Mouse (Mus musculus): ENCODE data around the gene Hspb1. TPM values are rescaled to one million over a fixed set of nuclear protein-coding genes. Genes with fewer than 3 reads are reported as not detected.

The Hspb1 gene
- polyA plus RNA-seq, 1 experiment from 2014 or later = 59.6 TPM

GRCm38 (mm10) chr5:135867637-135868593 is 19.8 kb upstream of the Hspb1 start:
- H3K36me3 ChIP-seq = no peaks in the 10 kb centered on the region
- peaks cover 95% of the 10 kb centered on the region for H3K27me3 ChIP-seq
- H3K9ac ChIP-seq (replicated peaks) = peak overlapping the region; percentile 67
- H3K4me2 ChIP-seq = peak overlapping the region; percentile 90
- no peak for ATAC-seq (ENCODE audit: insufficient number of reproducible peaks, insufficient read depth, low FRiP score, low TSS enrichment, low read depth)
- under 1% methylated on average over 86 of the region's 89 CpGs for WGBS
- peak overlapping the region; percentile 51 for H3K4me3 ChIP-seq (replicated peaks)
- H3K9me3 ChIP-seq = no peaks in the 10 kb centered on the region
- peaks cover 19% of the 10 kb centered on the region for H3K4me1 ChIP-seq (replicated peaks)
- no peak overlapping the region for H3K27ac ChIP-seq

- 2% methylated on average over 27 of the region's 27 CpGs for WGBS
- Histone ChIP-seq H3K4me2 (peak overlapping the region; percentile 90), H3K27ac (no peak overlapping the region), H3K36me3 (no peaks in the 10 kb centered on the region), H3K4me1 (replicated peaks) (peaks cover 22% of the 10 kb centered on the region), H3K9me3 (no peaks in the 10 kb centered on the region), H3K9ac (replicated peaks) (peak overlapping the region; percentile 67; the same call in 1 of the 2 replicates), H3K4me3 (replicated peaks) (peak overlapping the region; percentile 51), H3K27me3 (peaks cover 97% of the 10 kb centered on the region)
- no peak for ATAC-seq (ENCODE audit: insufficient number of reproducible peaks, insufficient read depth, low FRiP score, low TSS enrichment, low read depth)
These were observed 19.1 kb upstream of the Hspb1 start for GRCm38 (mm10) chr5:135868653-135869052.

- Histone ChIP-seq H3K36me3 (no peaks in the 10 kb centered on the region), H3K4me1 (replicated peaks) (peaks cover 22% of the 10 kb centered on the region), H3K27ac (no peak overlapping the region), H3K27me3 (peaks cover 97% of the 10 kb centered on the region), H3K9ac (replicated peaks) (no peak overlapping the region), H3K9me3 (no peaks in the 10 kb centered on the region), H3K4me3 (replicated peaks) (no peak overlapping the region), H3K4me2 (no peak overlapping the region)
- no peak for ATAC-seq (ENCODE audit: insufficient number of reproducible peaks, insufficient read depth, low FRiP score, low TSS enrichment, low read depth)
- 60% methylated on average over 14 of the region's 14 CpGs for WGBS
These were observed 17.9 kb upstream of the Hspb1 start for GRCm38 (mm10) chr5:135869661-135870423.

- H3K27ac ChIP-seq = no peak overlapping the region
- peaks cover 95% of the 10 kb centered on the region for H3K27me3 ChIP-seq
- ATAC-seq (ENCODE audit: insufficient number of reproducible peaks, insufficient read depth, low FRiP score, low TSS enrichment, low read depth) = no peak
- H3K9ac ChIP-seq (replicated peaks) = no peak overlapping the region
- H3K36me3 ChIP-seq = no peaks in the 10 kb centered on the region
- 75% methylated on average over 5 of the region's 5 CpGs for WGBS
- H3K4me2 ChIP-seq = no peak overlapping the region
- no peaks in the 10 kb centered on the region for H3K9me3 ChIP-seq
- no peak overlapping the region for H3K4me3 ChIP-seq (replicated peaks)
- H3K4me1 ChIP-seq (replicated peaks) = peaks cover 22% of the 10 kb centered on the region
These were observed 17.2 kb upstream of the Hspb1 start for GRCm38 (mm10) chr5:135870505-135870904.

GRCm38 (mm10) chr5:135872996-135873395 is 14.7 kb upstream of the Hspb1 start:
- Histone ChIP-seq H3K4me3 (replicated peaks) (0 out of 2 replicates have a peak overlapping the region, but pooled peaks have one; percentile 6), H3K27me3 (peaks cover 72% of the 10 kb centered on the region), H3K4me1 (replicated peaks) (peaks cover 21% of the 10 kb centered on the region), H3K9ac (replicated peaks) (no peak overlapping the region; the same call in 1 of the 2 replicates), H3K4me2 (peak overlapping the region; percentile 38), H3K36me3 (no peaks in the 10 kb centered on the region), H3K27ac (no peak overlapping the region), H3K9me3 (no peaks in the 10 kb centered on the region)
- 16% methylated on average over 16 of the region's 16 CpGs for WGBS
- ATAC-seq (ENCODE audit: insufficient number of reproducible peaks, insufficient read depth, low FRiP score, low TSS enrichment, low read depth) = no peak

- Histone ChIP-seq H3K9ac (replicated peaks) (no peak overlapping the region), H3K4me1 (replicated peaks) (peaks cover 16% of the 10 kb centered on the region), H3K4me3 (replicated peaks) (no peak overlapping the region), H3K36me3 (no peaks in the 10 kb centered on the region), H3K9me3 (no peaks in the 10 kb centered on the region), H3K4me2 (no peak overlapping the region), H3K27ac (no peak overlapping the region), H3K27me3 (peaks cover 65% of the 10 kb centered on the region)
- 61% methylated on average over 9 of the region's 9 CpGs for WGBS
- ATAC-seq (ENCODE audit: insufficient number of reproducible peaks, insufficient read depth, low FRiP score, low TSS enrichment, low read depth) = no peak
These were observed 14.0 kb upstream of the Hspb1 start for GRCm38 (mm10) chr5:135873753-135874152.

- 19% methylated on average over 8 of the region's 8 CpGs for whole genome bisulfite sequencing
- Histone ChIP-seq H3K4me3 (replicated peaks) (peak overlapping the region; percentile 41; the same call in 1 of the 2 replicates), H3K4me1 (replicated peaks) (peaks cover 22% of the 10 kb centered on the region; the same call in 1 of the 2 replicates), H3K9me3 (no peaks in the 10 kb centered on the region), H3K4me2 (peak overlapping the region; percentile 58), H3K9ac (replicated peaks) (no peak overlapping the region), H3K27ac (no peak overlapping the region), H3K36me3 (no peaks in the 10 kb centered on the region), H3K27me3 (peaks cover 32% of the 10 kb centered on the region)
- ATAC-seq (ENCODE audit: insufficient number of reproducible peaks, insufficient read depth, low FRiP score, low TSS enrichment, low read depth) = no peak
These were observed 10.5 kb upstream of the Hspb1 start for GRCm38 (mm10) chr5:135877180-135877579.

- H3K27me3 ChIP-seq = peaks cover 27% of the 10 kb centered on the region
- H3K9me3 ChIP-seq = no peaks in the 10 kb centered on the region
- H3K4me3 ChIP-seq (replicated peaks) = peak overlapping the region; percentile 41
- under 1% methylated on average over 16 of the region's 16 CpGs for whole genome bisulfite sequencing
- no peak overlapping the region for H3K27ac ChIP-seq
- H3K4me2 ChIP-seq = peak overlapping the region; percentile 58
- ATAC-seq (ENCODE audit: insufficient number of reproducible peaks, insufficient read depth, low FRiP score, low TSS enrichment, low read depth) = no peak
- H3K4me1 ChIP-seq (replicated peaks) = peaks cover 22% of the 10 kb centered on the region; the same call in 1 of the 2 replicates
- no peaks in the 10 kb centered on the region for H3K36me3 ChIP-seq
- peak overlapping the region; percentile 47 for H3K9ac ChIP-seq (replicated peaks)
These were observed 9.9 kb upstream of the Hspb1 start for GRCm38 (mm10) chr5:135877831-135878231.

GRCm38 (mm10) chr5:135879449-135880158 is 8.1 kb upstream of the Hspb1 start:
- peaks cover 9% of the 10 kb centered on the region for H3K27me3 ChIP-seq
- peaks cover 18% of the 10 kb centered on the region; the same call in 1 of the 2 replicates for H3K4me1 ChIP-seq (replicated peaks)
- no peak for ATAC-seq (ENCODE audit: insufficient number of reproducible peaks, insufficient read depth, low FRiP score, low TSS enrichment, low read depth)
- H3K9ac ChIP-seq (replicated peaks) = no peak overlapping the region
- no peak overlapping the region for H3K4me2 ChIP-seq
- no peak overlapping the region for H3K4me3 ChIP-seq (replicated peaks)
- no peak overlapping the region for H3K27ac ChIP-seq
- no peaks in the 10 kb centered on the region for H3K36me3 ChIP-seq
- H3K9me3 ChIP-seq = no peaks in the 10 kb centered on the region
- 52% methylated on average over 13 of the region's 13 CpGs for WGBS

GRCm38 (mm10) chr5:135884641-135885040 is 3.1 kb upstream of the Hspb1 start:
- no peaks in the 10 kb centered on the region for H3K36me3 ChIP-seq
- H3K9ac ChIP-seq (replicated peaks) = no peak overlapping the region
- no peak for ATAC-seq (ENCODE audit: insufficient number of reproducible peaks, insufficient read depth, low FRiP score, low TSS enrichment, low read depth)
- H3K4me3 ChIP-seq (replicated peaks) = no peak overlapping the region
- peaks cover 41% of the 10 kb centered on the region for H3K27me3 ChIP-seq
- no peak overlapping the region for H3K4me2 ChIP-seq
- no peak overlapping the region for H3K27ac ChIP-seq
- WGBS = 66% methylated on average over 6 of the region's 6 CpGs
- peaks cover 12% of the 10 kb centered on the region for H3K4me1 ChIP-seq (replicated peaks)
- H3K9me3 ChIP-seq = no peaks in the 10 kb centered on the region

All from limb, embryonic 12.5 days (tissue).